Mouse (Mus musculus): ENCODE data around the gene Gpam. TPM values are rescaled to one million over a fixed set of nuclear protein-coding genes. Genes with fewer than 3 reads are reported as not detected.

Gpam gene
- total RNA-seq, 2 experiments from 2014 or later, result 84.0 to 124 TPM

- no peak for DNase-seq
Measured at GRCm38 (mm10) chr19:55057483-55057882, 69.6 kb downstream of the Gpam start.

- DNase-seq, result no peak
Measured at GRCm38 (mm10) chr19:55055634-55056269, 71.3 kb downstream of the Gpam start.

GRCm38 (mm10) chr19:55053163-55053562, 73.9 kb downstream of the Gpam start:
- no peak for DNase-seq

GRCm38 (mm10) chr19:55037406-55037805, 89.6 kb downstream of the Gpam start:
- no peak for DNase-seq

- DNase-seq, result no peak
Measured at GRCm38 (mm10) chr19:55018872-55019271, 108.2 kb downstream of the Gpam start.

Other genes with a start within 250 kb of the Gpam start
- gene Tectb, start 53.5 kb upstream of the Gpam start, total RNA-seq (2021), result under 1 TPM in 1 of 2 experiments, not detected in 1; 0.49 TPM
- under 1 TPM in 1 of 2 experiments, not detected in 1; 0.23 TPM for gene Gucy2g, start 114.0 kb upstream of the Gpam start, total RNA-seq (2021)
- gene Acsl5, start 124.7 kb upstream of the Gpam start, total RNA-seq (2021), result 1 to 10 TPM; 3.8 to 4.5 TPM
- gene Zdhhc6, start 188.8 kb upstream of the Gpam start, total RNA-seq (2021), result 10 to 100 TPM; 16.1 to 20.5 TPM
- gene Vti1a, start 189.1 kb upstream of the Gpam start, total RNA-seq (2021), result 10 to 100 TPM; 16.0 to 16.2 TPM